Mouse (Mus musculus): Measurements from ENCODE around the gene Car11. TPM values are rescaled to one million over a fixed set of nuclear protein-coding genes. Genes with fewer than 3 reads are reported as not detected.

Car11 gene
- polyA plus RNA-seq, 1 experiment from 2014 or later = 7.5 TPM

GRCm38 (mm10) chr7:45666161-45666560 is 33.5 kb upstream of the Car11 start, which contains the start of gene Fut2:
Gene Fut2, minus strand, starts transcription at chr7:45666394.
- H3K4me3 ChIP-seq (replicated peaks; ENCODE audit: low read depth, low read length) = no peak within 1 kb of the TSS

GRCm38 (mm10) chr7:45667761-45668160 is 31.9 kb upstream of the Car11 start:
- no peak overlapping the region for H3K27ac ChIP-seq
- H3K4me3 ChIP-seq (replicated peaks; ENCODE audit: low read depth, low read length) = no peak overlapping the region
- DNase-seq (ENCODE audit: low spot score) (no peak), ATAC-seq (replicated peaks; ENCODE audit: low FRiP score, low read depth) (no peak)
- H3K4me1 ChIP-seq (replicated peaks; ENCODE audit: insufficient read depth, low read length) = peaks cover 7% of the 10 kb centered on the region
- no peaks in the 10 kb centered on the region for H3K9me3 ChIP-seq (replicated peaks; ENCODE audit: low read length)
- 85% methylated on average over 14 of the region's 14 CpGs for WGBS
- H3K36me3 ChIP-seq (ENCODE audit: insufficient read depth, low read length) = no peaks in the 10 kb centered on the region
- H3K4me2 ChIP-seq (ENCODE audit: low read length) = no peak overlapping the region
- no peaks in the 10 kb centered on the region for H3K27me3 ChIP-seq (ENCODE audit: insufficient read depth, low read length)
- no peak for TF ChIP-seq CTCF (IDR thresholded peaks at IDR 0.05; ENCODE audit: low read depth)
- no peak overlapping the region for H3K9ac ChIP-seq (ENCODE audit: low read depth, low read length)

More at GRCm38 (mm10) chr7:45666161-45666560, 33.5 kb upstream of the Car11 start, which contains the start of gene Fut2:
- no peaks in the 10 kb centered on the region for H3K9me3 ChIP-seq (replicated peaks; ENCODE audit: low read length)
- H3K9ac ChIP-seq (ENCODE audit: low read depth, low read length) = no peak within 1 kb of the TSS
- H3K27ac ChIP-seq = no peak within 1 kb of the TSS
- no peaks in the 10 kb centered on the region for H3K27me3 ChIP-seq (ENCODE audit: insufficient read depth, low read length)
- H3K36me3 ChIP-seq (ENCODE audit: insufficient read depth, low read length) = no peaks in the 10 kb centered on the region
- no peak within 1 kb of the TSS for H3K4me2 ChIP-seq (ENCODE audit: low read length)
- DNase-seq (ENCODE audit: low spot score) = no peak
- ATAC-seq (replicated peaks; ENCODE audit: low FRiP score, low read depth) = no peak
- 79% methylated on average over 7 of the region's 7 CpGs for WGBS
- peaks cover 7% of the 10 kb centered on the region for H3K4me1 ChIP-seq (replicated peaks; ENCODE audit: insufficient read depth, low read length)
- no peak for TF ChIP-seq CTCF (IDR thresholded peaks at IDR 0.05; ENCODE audit: low read depth)

GRCm38 (mm10) chr7:45668921-45669320 is 30.7 kb upstream of the Car11 start:
- 94% methylated on average over 9 of the region's 9 CpGs for WGBS
- Histone ChIP-seq H3K36me3 (ENCODE audit: insufficient read depth, low read length) (no peaks in the 10 kb centered on the region), H3K27ac (no peak overlapping the region), H3K9me3 (replicated peaks; ENCODE audit: low read length) (no peaks in the 10 kb centered on the region), H3K9ac (ENCODE audit: low read depth, low read length) (no peak overlapping the region), H3K4me1 (replicated peaks; ENCODE audit: insufficient read depth, low read length) (peaks cover 7% of the 10 kb centered on the region; the same call in 1 of the 2 replicates), H3K4me3 (replicated peaks; ENCODE audit: low read depth, low read length) (no peak overlapping the region), H3K4me2 (ENCODE audit: low read length) (no peak overlapping the region), H3K27me3 (ENCODE audit: insufficient read depth, low read length) (no peaks in the 10 kb centered on the region)
- peak; percentile 41; the same call in 1 of the 2 replicates for TF ChIP-seq CTCF (IDR thresholded peaks at IDR 0.05; ENCODE audit: low read depth)
- ATAC-seq (replicated peaks; ENCODE audit: low FRiP score, low read depth) (no peak), DNase-seq (ENCODE audit: low spot score) (no peak)

- no peak overlapping the region for H3K4me3 ChIP-seq (replicated peaks; ENCODE audit: low read depth, low read length)
- no peak for TF ChIP-seq CTCF (IDR thresholded peaks at IDR 0.05; ENCODE audit: low read depth)
- peaks cover 13% of the 10 kb centered on the region for H3K4me1 ChIP-seq (replicated peaks; ENCODE audit: insufficient read depth, low read length)
- DNase-seq (ENCODE audit: low spot score) (no peak), ATAC-seq (replicated peaks; ENCODE audit: low FRiP score, low read depth) (no peak)
- WGBS = 79% methylated on average over 7 of the region's 7 CpGs
- no peak overlapping the region for H3K27ac ChIP-seq
- no peaks in the 10 kb centered on the region for H3K27me3 ChIP-seq (ENCODE audit: insufficient read depth, low read length)
- H3K9ac ChIP-seq (ENCODE audit: low read depth, low read length) = no peak overlapping the region
- no peak overlapping the region for H3K4me2 ChIP-seq (ENCODE audit: low read length)
- H3K9me3 ChIP-seq (replicated peaks; ENCODE audit: low read length) = no peaks in the 10 kb centered on the region
- H3K36me3 ChIP-seq (ENCODE audit: insufficient read depth, low read length) = no peaks in the 10 kb centered on the region
Measured at GRCm38 (mm10) chr7:45677627-45678295, 21.9 kb upstream of the Car11 start.

GRCm38 (mm10) chr7:45678513-45678912 is 21.1 kb upstream of the Car11 start:
- Histone ChIP-seq H3K4me3 (replicated peaks; ENCODE audit: low read depth, low read length) (no peak overlapping the region), H3K27ac (no peak overlapping the region), H3K27me3 (ENCODE audit: insufficient read depth, low read length) (no peaks in the 10 kb centered on the region), H3K4me1 (replicated peaks; ENCODE audit: insufficient read depth, low read length) (peaks cover 13% of the 10 kb centered on the region), H3K9me3 (replicated peaks; ENCODE audit: low read length) (no peaks in the 10 kb centered on the region), H3K9ac (ENCODE audit: low read depth, low read length) (no peak overlapping the region), H3K36me3 (ENCODE audit: insufficient read depth, low read length) (no peaks in the 10 kb centered on the region), H3K4me2 (ENCODE audit: low read length) (no peak overlapping the region)
- TF ChIP-seq CTCF (IDR thresholded peaks at IDR 0.05; ENCODE audit: low read depth) = no peak
- ATAC-seq (replicated peaks; ENCODE audit: low FRiP score, low read depth) (no peak), DNase-seq (ENCODE audit: low spot score) (no peak)
- 91% methylated on average over 14 of the region's 14 CpGs for WGBS

GRCm38 (mm10) chr7:45679966-45680621 is 19.5 kb upstream of the Car11 start:
- ATAC-seq (replicated peaks; ENCODE audit: low FRiP score, low read depth) (peak; percentile 68), DNase-seq (ENCODE audit: low spot score) (peak; percentile 61)
- peak overlapping the region; percentile 68 for H3K27ac ChIP-seq
- H3K9me3 ChIP-seq (replicated peaks; ENCODE audit: low read length) = no peaks in the 10 kb centered on the region
- TF ChIP-seq CTCF (IDR thresholded peaks at IDR 0.05; ENCODE audit: low read depth) = no peak
- 58% methylated on average over 14 of the region's 14 CpGs for WGBS
- H3K4me1 ChIP-seq (replicated peaks; ENCODE audit: insufficient read depth, low read length) = peaks cover 13% of the 10 kb centered on the region
- no peak overlapping the region; the same call in 1 of the 2 replicates for H3K9ac ChIP-seq (ENCODE audit: low read depth, low read length)
- no peak overlapping the region for H3K4me2 ChIP-seq (ENCODE audit: low read length)
- H3K4me3 ChIP-seq (replicated peaks; ENCODE audit: low read depth, low read length) = no peak overlapping the region
- H3K27me3 ChIP-seq (ENCODE audit: insufficient read depth, low read length) = no peaks in the 10 kb centered on the region
- H3K36me3 ChIP-seq (ENCODE audit: insufficient read depth, low read length) = no peaks in the 10 kb centered on the region

Data from kidney, postnatal 0 days (tissue).